Mouse (Mus musculus) embryonic fibroblast, embryonic 13.5 days (primary cell): ENCODE data around the gene Nmu.

Source experiments
- CTCF ChIP-seq: IDR thresholded peaks from 2 replicates; pipeline ENCODE4 v1.5.1; 2011; ENCODE audit warnings: mild to moderate bottlenecking, control low read depth, low read length, moderate library complexity, borderline replicate concordance; ENCODE audit not compliant: insufficient read depth
- POLR2A ChIP-seq: IDR thresholded peaks from 2 replicates; pipeline ENCODE4 v1.6.1; 2011; ENCODE audit warnings: low read depth, mild to moderate bottlenecking, control low read depth, low read length, moderate library complexity

- TF ChIP-seq CTCF (no peak), POLR2A (no peak)
Measured at GRCm38 (mm10) chr5:76383673-76384072, 20.1 kb upstream of the Nmu start.
